21 mouse cellular contexts compared by ENCODE assay signal in genomic region chr6:55745859-55746151, GRCm38 (mm10).
"Had no signal": no experiment of that assay in that cellular context is flagged by ENCODE, and none has a peak within 500 bp of the region (broad histone marks: within the 10 kb centered on the region; RNA-seq: fewer than 3 reads in every experiment).

No protein-coding gene starts in this region.

- H3K36me3 ChIP-seq: lung, embryonic 15.5 days; midbrain, embryonic 10.5 days; midbrain, embryonic 12.5 days; neural tube, embryonic 12.5 days; neural tube, embryonic 15.5 days had no signal

- H3K9me3 ChIP-seq: lung, embryonic 15.5 days; midbrain, embryonic 10.5 days; midbrain, embryonic 12.5 days; neural tube, embryonic 12.5 days; neural tube, embryonic 15.5 days had no signal

- H3K4me1 ChIP-seq: lung, embryonic 15.5 days; midbrain, embryonic 10.5 days; midbrain, embryonic 12.5 days; neural tube, embryonic 12.5 days had no signal

- ATAC-seq: liver, postnatal 0 days; lung, postnatal 0 days; midbrain, embryonic 16.5 days had no signal

- H3K27me3 ChIP-seq: lung, embryonic 15.5 days; midbrain, embryonic 12.5 days; neural tube, embryonic 12.5 days; neural tube, embryonic 15.5 days had no signal

- H3K4me2 ChIP-seq: lung, embryonic 15.5 days; midbrain, embryonic 12.5 days; neural tube, embryonic 12.5 days; neural tube, embryonic 15.5 days had no signal

- H3K9ac ChIP-seq: liver, postnatal 0 days; lung, embryonic 15.5 days; midbrain, embryonic 12.5 days; neural tube, embryonic 12.5 days; neural tube, embryonic 15.5 days had no signal

- DNase-seq: liver, postnatal 0 days; lung, adult 2 months; lung, postnatal 14 days; lung, postnatal 36 days; retina, postnatal 1 day; right cerebral cortex, adult 18-20 months; right cerebral cortex, postnatal 25 days; right cerebral cortex, postnatal 4 days; spleen, adult 18-20 months; thymus, adult 18-20 months; thymus, postnatal 25 days; thymus, postnatal 4 days had no signal

- H3K4me3 ChIP-seq: lung, embryonic 15.5 days; midbrain, embryonic 10.5 days; midbrain, embryonic 12.5 days; myocyte; neural tube, embryonic 12.5 days; neural tube, embryonic 15.5 days had no signal

- H3K27ac ChIP-seq: lung, embryonic 15.5 days; macrophage; midbrain, embryonic 10.5 days; midbrain, embryonic 12.5 days; neural tube, embryonic 12.5 days; neural tube, embryonic 15.5 days had no signal
